Mouse (Mus musculus) hindbrain, embryonic 12.5 days (tissue): ENCODE data around the gene Chd1l. TPM values are rescaled to one million over a fixed set of nuclear protein-coding genes. Genes with fewer than 3 reads are reported as not detected.

ENCODE experiments used
- polyA plus RNA-seq: library from polyadenylated mRNA; unstranded; fragments of >200 nt; fragmentation: Nextera tagmentation; extraction: Ambion mirVana; gene quantifications from 2 replicates; pipeline ENCODE4 v1.2.1, GENCODE M21; 2016

Gene Chd1l
- polyA plus RNA-seq, 1 experiment from 2014 or later: 14.4 TPM

Other genes with a start within 250 kb of the Chd1l start
- not detected in 2 replicates for gene Olfr1402, start 188.2 kb downstream of the Chd1l start, polyA plus RNA-seq
- 1.1 and 1.5 TPM in 2 replicates for gene Fmo5, start 18.6 kb upstream of the Chd1l start, polyA plus RNA-seq
- gene Prkab2, start 48.0 kb upstream of the Chd1l start, polyA plus RNA-seq: 9.3 and 10.7 TPM in 2 replicates
- gene Gm17651, start 64.5 kb upstream of the Chd1l start, polyA plus RNA-seq: not detected in 2 replicates